ENCODE assay signal across 16 mouse cellular contexts in genomic region chr15:85033916-85034315, GRCm38 (mm10). TPM values are rescaled to one million over a fixed set of nuclear protein-coding genes. Genes with fewer than 3 reads are reported as not detected.
A peak's percentile ranks its signal among the peaks of the same experiment; 100 is the strongest.
DNase-seq lines count a peak whose midpoint lies in the region; ATAC-seq and TF ChIP-seq lines count a peak whose summit lies in the region.
"Not testable (repeated sequence)": the region's sequence is repeated elsewhere in the genome, so short reads cannot be mapped to it uniquely, and the experiment has no call there.
"Had no signal": no experiment of that assay in that cellular context is flagged by ENCODE, and none has a peak within 500 bp of the region (broad histone marks: within the 10 kb centered on the region; RNA-seq: fewer than 3 reads in every experiment).

No protein-coding gene starts in this region.

- not testable (repeated sequence) for TF ChIP-seq EP300 in stomach, postnatal 0 days (optimal IDR thresholded peaks at IDR 0.05)

- not testable (repeated sequence) for H3K27me3 ChIP-seq in intestine, postnatal 0 days (replicated peaks; ENCODE audit: control insufficient read depth, insufficient read depth, low read length); lung, embryonic 15.5 days; midbrain, embryonic 11.5 days (ENCODE audit: control insufficient read depth, insufficient read depth, low read length); stomach, postnatal 0 days (ENCODE audit: control insufficient read depth, insufficient read depth, low read length)

- not testable (repeated sequence) for H3K4me1 ChIP-seq in intestine, postnatal 0 days (replicated peaks; ENCODE audit: control insufficient read depth, insufficient read depth, low read length); midbrain, embryonic 11.5 days (ENCODE audit: control insufficient read depth, insufficient read depth, low read length); stomach, postnatal 0 days (replicated peaks; ENCODE audit: control insufficient read depth, insufficient read depth)
- H3K4me1 ChIP-seq in lung, embryonic 15.5 days = peaks cover 27% of the 10 kb centered on the region

- H3K9ac ChIP-seq in intestine, postnatal 0 days (ENCODE audit: low read depth, low read length); lung, embryonic 15.5 days; midbrain, embryonic 11.5 days (ENCODE audit: low read length); stomach, postnatal 0 days (ENCODE audit: low read length): not testable (repeated sequence)

- ATAC-seq in intestine, postnatal 0 days = 0 out of 2 replicates have a peak, but pooled peaks have one; percentile 5
- ATAC-seq in lung, embryonic 15.5 days (ENCODE audit: borderline replicate concordance, extremely low read depth, low FRiP score, low TSS enrichment); midbrain, embryonic 11.5 days (ENCODE audit: low FRiP score): not testable (repeated sequence)
- ATAC-seq in stomach, postnatal 0 days (ENCODE audit: low FRiP score, low TSS enrichment) = peak; percentile 55

- H3K27ac ChIP-seq in intestine, postnatal 0 days (ENCODE audit: low read depth, low read length) = 0 out of 2 replicates have a peak overlapping the region, but pooled peaks have one; percentile 28
- peak overlapping the region; percentile 70 for H3K27ac ChIP-seq in lung, embryonic 15.5 days
- not testable (repeated sequence) for H3K27ac ChIP-seq in midbrain, embryonic 11.5 days (ENCODE audit: low read depth, low read length)
- peak overlapping the region; percentile 87 for H3K27ac ChIP-seq in stomach, postnatal 0 days (replicated peaks)

- not testable (repeated sequence) for H3K4me3 ChIP-seq in intestine, postnatal 0 days (ENCODE audit: low read depth, low read length); lung, embryonic 15.5 days; midbrain, embryonic 11.5 days (ENCODE audit: low read depth, low read length); stomach, postnatal 0 days (ENCODE audit: low read depth, low read length)

- 24% methylated on average over 7 of the region's 7 CpGs for WGBS in intestine, postnatal 0 days
- WGBS in lung, embryonic 15.5 days = 24% methylated on average over 7 of the region's 7 CpGs
- WGBS in midbrain, embryonic 11.5 days = 57% methylated on average over 7 of the region's 7 CpGs
- 38% methylated on average over 7 of the region's 7 CpGs for WGBS in stomach, postnatal 0 days

- peak; percentile 34; the same call in 1 of the 2 replicates for TF ChIP-seq CTCF in intestine, postnatal 0 days (IDR thresholded peaks at IDR 0.05; ENCODE audit: low read depth)
- not testable (repeated sequence) for TF ChIP-seq CTCF in stomach, postnatal 0 days (IDR thresholded peaks at IDR 0.05; ENCODE audit: low read depth)

- H3K4me2 ChIP-seq in intestine, postnatal 0 days (replicated peaks; ENCODE audit: low read depth); lung, embryonic 15.5 days; midbrain, embryonic 11.5 days; stomach, postnatal 0 days (replicated peaks; ENCODE audit: low read depth): not testable (repeated sequence)

- not testable (repeated sequence) for H3K9me3 ChIP-seq in intestine, postnatal 0 days (ENCODE audit: control insufficient read depth); lung, embryonic 15.5 days; midbrain, embryonic 11.5 days (ENCODE audit: control insufficient read depth, low read length); stomach, postnatal 0 days (ENCODE audit: control insufficient read depth, low read length)

- H3K36me3 ChIP-seq in intestine, postnatal 0 days (ENCODE audit: control insufficient read depth, insufficient read depth); lung, embryonic 15.5 days; midbrain, embryonic 11.5 days (ENCODE audit: control insufficient read depth, insufficient read depth, low read length); stomach, postnatal 0 days (ENCODE audit: control insufficient read depth, insufficient read depth, low read length): not testable (repeated sequence)

- peak; percentile 75 for DNase-seq in ZHBTc4 (ENCODE audit: low read depth, low spot score)
- peak; percentile 45 for DNase-seq in kidney, adult 9 months
- DNase-seq in kidney, postnatal 25 days = peak; percentile 41 to 83
- peak; percentile 10 for DNase-seq in midbrain, embryonic 11.5 days (ENCODE audit: low spot score, missing footprints)
- peak; percentile 69 for DNase-seq in stomach, postnatal 0 days (ENCODE audit: low spot score)

RNA-seq across cellular contexts. Expression of gene Fam118a, which starts 5.2 kb away (rescaled TPM):
- 23.1 and 25.3 TPM in 2 replicates for polyA plus RNA-seq in intestine, postnatal 0 days (2015; fragmentation: Nextera tagmentation; extraction: Ambion mirVana)
- 35.0 TPM in 2 replicates for polyA plus RNA-seq in lung, embryonic 15.5 days (2015; fragmentation: Nextera tagmentation; extraction: Ambion mirVana)
- polyA plus RNA-seq in midbrain, embryonic 11.5 days (2014; fragmentation: Nextera tagmentation; extraction: Ambion mirVana) = 30.1 and 32.1 TPM in 2 replicates
- polyA plus RNA-seq in stomach, postnatal 0 days (2015; fragmentation: Nextera tagmentation; extraction: Ambion mirVana) = 18.3 and 20.1 TPM in 2 replicates

RNA-seq across cellular contexts. Expression of gene Upk3a, which starts 17.0 kb away (rescaled TPM):
- polyA plus RNA-seq in intestine, postnatal 0 days (2015; fragmentation: Nextera tagmentation; extraction: Ambion mirVana) = 2.0 and 2.2 TPM in 2 replicates
- polyA plus RNA-seq in lung, embryonic 15.5 days (2015; fragmentation: Nextera tagmentation; extraction: Ambion mirVana) = 8.5 and 9.1 TPM in 2 replicates
- polyA plus RNA-seq in midbrain, embryonic 11.5 days (2014; fragmentation: Nextera tagmentation; extraction: Ambion mirVana) = 0.15 TPM in 1 of 2 replicates, not detected in the other
- 5.7 and 7.0 TPM in 2 replicates for polyA plus RNA-seq in stomach, postnatal 0 days (2015; fragmentation: Nextera tagmentation; extraction: Ambion mirVana)
- polyA plus RNA-seq: erythroblast, embryonic 14.5 days; forebrain, embryonic 11.5 days; heart, embryonic 11.5 days; limb, embryonic 12.5 days; liver, adult 2 months; liver, embryonic 15.5 days; myocyte; Patski; spleen, adult 2 months had no signal

RNA-seq across cellular contexts. Expression of gene 5031439G07Rik, which starts 45.6 kb away (rescaled TPM):
- 14.9 and 15.5 TPM in 2 replicates for polyA plus RNA-seq in intestine, postnatal 0 days (2015; fragmentation: Nextera tagmentation; extraction: Ambion mirVana)
- polyA plus RNA-seq in lung, embryonic 15.5 days (2015; fragmentation: Nextera tagmentation; extraction: Ambion mirVana) = 6.8 and 10.6 TPM in 2 replicates
- polyA plus RNA-seq in midbrain, embryonic 11.5 days (2014; fragmentation: Nextera tagmentation; extraction: Ambion mirVana) = 11.7 and 17.2 TPM in 2 replicates
- 6.6 and 14.7 TPM in 2 replicates for polyA plus RNA-seq in stomach, postnatal 0 days (2015; fragmentation: Nextera tagmentation; extraction: Ambion mirVana)

Comparison
In these comparisons a context has a peak if more than half of its experiments do, and no peak if none do; other contexts are left out.
1. DNase-seq: peak in every context shown above with its lines; median percentile 75 in ZHBTc4; 69 in stomach, postnatal 0 days; 62 in kidney, postnatal 25 days; 45 in kidney, adult 9 months; 10 in midbrain, embryonic 11.5 days.